Mouse (Mus musculus) forebrain, embryonic 13.5 days (tissue): ENCODE measurements around the gene Vmn1r168. TPM values are rescaled to one million over a fixed set of nuclear protein-coding genes. Genes with fewer than 3 reads are reported as not detected.
"Not testable (repeated sequence)": the region's sequence is repeated elsewhere in the genome, so short reads cannot be mapped to it uniquely, and the experiment has no call there.

Experiments used
- ATAC-seq: fragments of 200-750 bp; cut with Nextera tagmentation; 2 replicates; pipeline ENCODE4 v1.8.0; 2017
- H3K27ac ChIP-seq: fragments of 300-500 bp; sonication (generic); 2 replicates; pipeline ENCODE4 v1.5.1; 2015; ENCODE audit warnings: inconsistent platforms, mild to moderate bottlenecking, moderate library complexity
- H3K27me3 ChIP-seq: fragments of 300-500 bp; sonication (generic); 2 replicates; pipeline ENCODE4 v1.6.1; 2015; ENCODE audit warnings: mild to moderate bottlenecking, inconsistent platforms
- H3K36me3 ChIP-seq: fragments of 300-500 bp; sonication (generic); 2 replicates; pipeline ENCODE4 v1.6.1; 2015; ENCODE audit warnings: mild to moderate bottlenecking, inconsistent platforms; ENCODE audit not compliant: poor library complexity, severe bottlenecking
- H3K4me1 ChIP-seq: fragments of 300-500 bp; sonication (generic); 2 replicates; pipeline ENCODE4 v1.6.1; 2015; ENCODE audit warnings: inconsistent platforms
- H3K4me2 ChIP-seq: fragments of 300-500 bp; sonication (generic); 2 replicates; pipeline ENCODE4 v1.6.1; 2015; ENCODE audit warnings: inconsistent platforms, mild to moderate bottlenecking, moderate library complexity
- H3K4me3 ChIP-seq: fragments of 300-500 bp; sonication (generic); 2 replicates; pipeline ENCODE4 v1.5.1; 2015; ENCODE audit warnings: mild to moderate bottlenecking, inconsistent platforms
- H3K9ac ChIP-seq: fragments of 300-500 bp; sonication (generic); 2 replicates; pipeline ENCODE4 v1.6.1; 2015; ENCODE audit warnings: mild to moderate bottlenecking, inconsistent platforms
- H3K9me3 ChIP-seq: fragments of 300-500 bp; sonication (generic); replicated peaks from 2 replicates; pipeline ENCODE4 v1.6.1; 2016; ENCODE audit warnings: inconsistent platforms
- WGBS: fragments of 180-500 bp; shearing (Covaris S2); methylation state at CpG from one replicate; pipeline ENCODE4 v1.1.7; 2015; 5-methylcytosine and 5-hydroxymethylcytosine counted together
- polyA plus RNA-seq: library from polyadenylated mRNA; unstranded; fragments of >200 nt; fragmentation: Nextera tagmentation; extraction: Ambion mirVana; gene quantifications from 2 replicates; pipeline ENCODE4 v1.2.1, GENCODE M21; 2015

Gene Vmn1r168
- polyA plus RNA-seq = not detected in 2 replicates

DNA sequence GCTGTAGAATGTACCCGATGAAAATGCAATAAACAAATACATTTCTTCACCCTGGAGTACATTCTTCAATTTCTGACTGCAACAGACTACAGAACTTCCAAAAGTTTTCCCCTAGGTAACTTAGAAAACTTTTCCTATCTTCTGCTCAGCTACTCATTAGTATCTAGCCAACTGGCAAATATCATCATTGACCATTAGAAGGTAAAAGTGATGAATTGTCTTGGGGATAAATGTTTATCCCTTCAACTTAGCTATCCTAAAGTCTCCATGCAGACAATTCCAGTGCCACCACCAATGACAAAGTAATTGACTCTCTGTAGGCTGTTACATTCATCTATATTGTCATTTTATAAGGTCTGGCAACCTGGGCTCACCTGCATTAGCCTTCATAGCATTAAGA, at the start of gene Vmn1r168:
Gene Vmn1r168 (plus strand): TSS at position 301 of the 400 bp plus-strand sequence.
- H3K9ac ChIP-seq, H3K4me2 ChIP-seq, ATAC-seq, H3K4me1 ChIP-seq, H3K36me3 ChIP-seq, H3K4me3 ChIP-seq, H3K27ac ChIP-seq, H3K27me3 ChIP-seq: not testable (repeated sequence)
- H3K9me3 ChIP-seq = peaks cover 14% of the 10 kb centered on the region
- WGBS = no CpG with 5 or more reads among the region's 1 CpGs

DNA sequence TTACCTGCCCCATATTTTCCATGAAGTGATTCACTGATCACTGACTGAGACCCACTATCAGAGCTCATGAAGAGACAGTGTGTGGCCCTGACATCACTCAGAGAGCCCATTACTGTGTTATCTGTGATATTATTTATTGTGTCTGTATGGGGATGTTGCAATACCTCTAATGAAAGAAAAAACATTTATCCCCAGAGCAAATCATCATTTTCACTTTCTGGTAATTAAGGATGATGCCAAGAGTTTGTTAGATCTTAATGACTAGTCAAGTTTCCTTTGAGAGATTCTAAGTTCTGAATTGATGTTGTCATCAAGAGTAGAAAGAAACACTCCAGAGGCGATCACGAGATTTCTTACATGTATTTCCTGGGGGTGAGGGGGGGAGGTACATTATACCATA, 32.4 kb upstream of the Vmn1r168 start, which contains the start of gene Vmn1r167:
Gene Vmn1r167 (minus strand): TSS at position 101 of the 400 bp plus-strand sequence.
- WGBS = 87% methylated on average over 2 of the region's 2 CpGs
- not testable (repeated sequence) for H3K9ac ChIP-seq, H3K4me3 ChIP-seq, H3K4me2 ChIP-seq, ATAC-seq, H3K27me3 ChIP-seq, H3K27ac ChIP-seq, H3K4me1 ChIP-seq, H3K36me3 ChIP-seq
- H3K9me3 ChIP-seq = peaks cover 30% of the 10 kb centered on the region

- peaks cover 27% of the 10 kb centered on the region for H3K9me3 ChIP-seq
- not testable (repeated sequence) for H3K27ac ChIP-seq, H3K4me1 ChIP-seq, H3K4me3 ChIP-seq, H3K36me3 ChIP-seq, H3K9ac ChIP-seq, H3K27me3 ChIP-seq, H3K4me2 ChIP-seq, ATAC-seq
- 70% methylated on average over 1 of the region's 2 CpGs for WGBS
Observed at GRCm38 (mm10) chr7:23575226-23575625, 35.7 kb downstream of the Vmn1r168 start, which contains the start of gene Vmn1r169. Vmn1r169 (plus strand) TSS chr7:23575526.

Other genes starting within 250 kb of the Vmn1r168 start
- gene Nlrp4e, start 238.5 kb upstream of the Vmn1r168 start, polyA plus RNA-seq = not detected in 2 replicates
- not detected in 2 replicates for gene Nlrp5, start 153.8 kb upstream of the Vmn1r168 start, polyA plus RNA-seq
- gene Vmn1r167, start 32.5 kb upstream of the Vmn1r168 start, polyA plus RNA-seq = not detected in 2 replicates
- not detected in 2 replicates for gene Vmn1r169, start 35.8 kb downstream of the Vmn1r168 start, polyA plus RNA-seq
- not detected in 2 replicates for gene Vmn1r170, start 66.4 kb downstream of the Vmn1r168 start, polyA plus RNA-seq
- gene Vmn1r171, start 91.0 kb downstream of the Vmn1r168 start, polyA plus RNA-seq = not detected in 2 replicates
- gene Vmn1r172, start 118.6 kb downstream of the Vmn1r168 start, polyA plus RNA-seq = not detected in 2 replicates
- gene Vmn1r173, start 161.0 kb downstream of the Vmn1r168 start, polyA plus RNA-seq = not detected in 2 replicates
- not detected in 2 replicates for gene Vmn1r174, start 212.5 kb downstream of the Vmn1r168 start, polyA plus RNA-seq